Mouse (Mus musculus): ENCODE results near the gene Gsc. TPM values are rescaled to one million over a fixed set of nuclear protein-coding genes. Genes with fewer than 3 reads are reported as not detected.

Gsc gene
- polyA plus RNA-seq, 1 experiment = 0.08 TPM

- no peak for DNase-seq
- no peak for TF ChIP-seq POLR2A (IDR thresholded peaks at IDR 0.05; ENCODE audit: borderline replicate concordance, extremely low read depth, low read depth, low read length)
- TF ChIP-seq CTCF (IDR thresholded peaks at IDR 0.05; ENCODE audit: insufficient read depth, low read length) = no peak
- WGBS = 5% methylated on average over 21 of the region's 21 CpGs
Observed at GRCm38 (mm10) chr12:104475946-104476345, 2.8 kb upstream of the Gsc start.

GRCm38 (mm10) chr12:104474881-104475740 lies 2.0 kb upstream of the Gsc start:
- TF ChIP-seq POLR2A (IDR thresholded peaks at IDR 0.05; ENCODE audit: borderline replicate concordance, extremely low read depth, low read depth, low read length) (no peak), CTCF (IDR thresholded peaks at IDR 0.05; ENCODE audit: insufficient read depth, low read length) (no peak)
- Histone ChIP-seq H3K4me1 (ENCODE audit: control insufficient read depth, insufficient read depth, low read length) (no peaks in the 10 kb centered on the region), H3K4me3 (replicated peaks; ENCODE audit: extremely low read depth, low read depth, low read length) (no peak overlapping the region)
- WGBS = 7% methylated on average over 22 of the region's 22 CpGs
- no peak for DNase-seq

More at GRCm38 (mm10) chr12:104475946-104476345, 2.8 kb upstream of the Gsc start:
- Histone ChIP-seq H3K4me3 (replicated peaks; ENCODE audit: extremely low read depth, low read depth, low read length) (no peak overlapping the region), H3K4me1 (ENCODE audit: control insufficient read depth, insufficient read depth, low read length) (no peaks in the 10 kb centered on the region)

DNA sequence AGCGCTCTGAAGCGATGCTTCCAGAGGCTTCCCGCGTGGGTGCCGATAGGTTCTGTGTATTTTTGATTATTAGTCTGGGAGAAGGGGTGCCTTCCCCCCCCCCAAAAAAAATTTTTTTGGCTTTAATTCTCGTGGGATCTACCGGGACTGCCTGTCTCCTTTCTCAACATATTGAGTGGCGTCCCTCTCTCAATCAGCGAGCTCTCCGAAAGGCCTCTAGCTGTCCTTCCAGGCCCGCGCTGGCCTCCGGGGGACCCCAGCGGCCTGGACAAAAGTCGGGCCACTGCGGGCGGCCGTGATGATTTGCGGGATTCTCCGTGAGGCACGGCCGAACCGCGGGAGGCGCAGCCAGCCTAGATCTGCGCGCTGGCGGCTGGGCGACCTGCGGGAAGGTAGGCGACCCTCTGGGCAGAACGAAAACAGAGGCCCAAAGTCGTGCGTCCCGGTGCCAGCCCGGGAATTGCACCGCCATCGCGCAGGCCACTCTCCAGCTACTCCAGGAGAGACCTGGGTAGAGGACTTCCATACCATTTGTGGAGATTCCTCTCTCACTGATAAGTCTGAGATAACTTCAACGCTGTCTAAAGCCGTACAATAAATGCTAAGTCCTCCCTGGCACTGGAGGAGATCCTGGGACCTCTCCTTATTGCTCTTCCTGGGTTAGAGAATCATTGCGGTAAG lies 1.2 kb upstream of the Gsc start:
- Histone ChIP-seq H3K4me1 (ENCODE audit: control insufficient read depth, insufficient read depth, low read length) (no peaks in the 10 kb centered on the region), H3K4me3 (replicated peaks; ENCODE audit: extremely low read depth, low read depth, low read length) (no peak overlapping the region)
- TF ChIP-seq POLR2A (IDR thresholded peaks at IDR 0.05; ENCODE audit: borderline replicate concordance, extremely low read depth, low read depth, low read length) (no peak), CTCF (IDR thresholded peaks at IDR 0.05; ENCODE audit: insufficient read depth, low read length) (no peak)
- 5% methylated on average over 42 of the region's 42 CpGs for WGBS
- DNase-seq = peak; percentile 6

DNA sequence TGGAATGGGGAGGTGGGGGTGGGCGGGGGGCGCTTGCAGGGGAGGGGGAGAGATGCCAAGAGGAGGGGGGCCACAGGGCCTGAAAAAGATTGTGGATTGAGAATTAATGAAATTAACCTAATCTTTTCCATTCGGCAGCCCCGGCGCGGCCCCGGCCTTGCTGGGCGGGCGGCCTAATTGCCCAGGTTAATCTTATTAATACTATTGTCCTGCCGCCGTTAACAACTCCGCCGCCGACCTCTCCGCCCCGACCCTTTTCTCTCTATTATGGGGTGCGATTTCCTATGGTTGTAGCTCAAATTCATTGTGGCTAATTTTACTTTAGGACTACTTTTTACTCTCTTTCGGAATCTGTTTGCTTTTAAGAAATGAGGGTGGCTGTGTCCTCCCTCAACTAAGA lies 362 bp upstream of the Gsc start:
- no peaks in the 10 kb centered on the region for H3K4me1 ChIP-seq (ENCODE audit: control insufficient read depth, insufficient read depth, low read length)
- no peak for DNase-seq
- no peak for TF ChIP-seq POLR2A (IDR thresholded peaks at IDR 0.05; ENCODE audit: borderline replicate concordance, extremely low read depth, low read depth, low read length)
- no peak for TF ChIP-seq CTCF (IDR thresholded peaks at IDR 0.05; ENCODE audit: insufficient read depth, low read length)
- WGBS = 5% methylated on average over 17 of the region's 18 CpGs
- no peak overlapping the region for H3K4me3 ChIP-seq (replicated peaks; ENCODE audit: extremely low read depth, low read depth, low read length)

GRCm38 (mm10) chr12:104472218-104472525 lies 958 bp downstream of the Gsc start:
- H3K4me1 ChIP-seq (ENCODE audit: control insufficient read depth, insufficient read depth, low read length) = no peaks in the 10 kb centered on the region
- H3K4me3 ChIP-seq (replicated peaks; ENCODE audit: extremely low read depth, low read depth, low read length) = no peak overlapping the region
- DNase-seq = no peak
- no peak for TF ChIP-seq CTCF (IDR thresholded peaks at IDR 0.05; ENCODE audit: insufficient read depth, low read length)
- no peak for TF ChIP-seq POLR2A (IDR thresholded peaks at IDR 0.05; ENCODE audit: borderline replicate concordance, extremely low read depth, low read depth, low read length)
- 2% methylated on average over 25 of the region's 25 CpGs for WGBS

GRCm38 (mm10) chr12:104471351-104472217 lies 1.5 kb downstream of the Gsc start:
- 4% methylated on average over 57 of the region's 57 CpGs for WGBS
- no peak for TF ChIP-seq POLR2A (IDR thresholded peaks at IDR 0.05; ENCODE audit: borderline replicate concordance, extremely low read depth, low read depth, low read length)
- no peak for TF ChIP-seq CTCF (IDR thresholded peaks at IDR 0.05; ENCODE audit: insufficient read depth, low read length)
- H3K4me1 ChIP-seq (ENCODE audit: control insufficient read depth, insufficient read depth, low read length) = no peaks in the 10 kb centered on the region
- peak; percentile 3 for DNase-seq
- H3K4me3 ChIP-seq (replicated peaks; ENCODE audit: extremely low read depth, low read depth, low read length) = no peak overlapping the region

- WGBS = 35% methylated on average over 6 of the region's 6 CpGs
- H3K4me1 ChIP-seq (ENCODE audit: control insufficient read depth, insufficient read depth, low read length) = no peaks in the 10 kb centered on the region
- DNase-seq = no peak
- TF ChIP-seq POLR2A (IDR thresholded peaks at IDR 0.05; ENCODE audit: borderline replicate concordance, extremely low read depth, low read depth, low read length) (no peak), CTCF (IDR thresholded peaks at IDR 0.05; ENCODE audit: insufficient read depth, low read length) (no peak)
- no peak overlapping the region for H3K4me3 ChIP-seq (replicated peaks; ENCODE audit: extremely low read depth, low read depth, low read length)
Observed at GRCm38 (mm10) chr12:104470646-104471045, 2.5 kb downstream of the Gsc start.

DNA sequence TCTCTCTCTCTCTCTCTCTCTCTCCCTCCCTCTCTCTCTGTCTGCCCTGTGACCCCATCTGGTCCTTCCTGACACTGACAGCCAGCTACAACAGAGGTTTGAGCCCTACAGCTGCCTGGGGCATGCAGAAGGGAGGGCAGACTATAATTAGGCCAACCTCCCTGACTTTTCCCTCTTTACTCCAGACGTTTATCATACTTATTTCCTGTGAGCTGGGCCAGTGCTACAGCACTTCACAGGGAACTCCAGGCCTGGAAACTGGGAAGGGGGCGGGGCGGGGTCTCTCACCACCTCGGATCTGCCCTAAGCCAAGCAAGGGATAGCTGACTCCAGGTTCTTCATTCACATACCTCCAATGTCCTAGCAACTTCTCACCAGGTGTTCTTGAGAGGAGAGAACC lies 4.3 kb downstream of the Gsc start:
- Histone ChIP-seq H3K4me3 (replicated peaks; ENCODE audit: extremely low read depth, low read depth, low read length) (no peak overlapping the region), H3K4me1 (ENCODE audit: control insufficient read depth, insufficient read depth, low read length) (no peaks in the 10 kb centered on the region)
- TF ChIP-seq CTCF (IDR thresholded peaks at IDR 0.05; ENCODE audit: insufficient read depth, low read length) (no peak), POLR2A (IDR thresholded peaks at IDR 0.05; ENCODE audit: borderline replicate concordance, extremely low read depth, low read depth, low read length) (no peak)
- DNase-seq = no peak
- WGBS = 22% methylated on average over 4 of the region's 4 CpGs

GRCm38 (mm10) chr12:104467372-104467771 lies 5.8 kb downstream of the Gsc start:
- H3K4me1 ChIP-seq (ENCODE audit: control insufficient read depth, insufficient read depth, low read length) = no peaks in the 10 kb centered on the region
- TF ChIP-seq CTCF (IDR thresholded peaks at IDR 0.05; ENCODE audit: insufficient read depth, low read length) = no peak
- TF ChIP-seq POLR2A (IDR thresholded peaks at IDR 0.05; ENCODE audit: borderline replicate concordance, extremely low read depth, low read depth, low read length) = no peak
- 53% methylated on average over 6 of the region's 6 CpGs for WGBS
- no peak for DNase-seq
- H3K4me3 ChIP-seq (replicated peaks; ENCODE audit: extremely low read depth, low read depth, low read length) = no peak overlapping the region

All from lung, adult 2 months (tissue).